Mouse (Mus musculus) C2C12 (cell line): ENCODE results near the gene Cachd1.

ENCODE experiments used
- CTCF ChIP-seq: IDR thresholded peaks from one replicate; pipeline ENCODE4 v1.5.1; 2011; ENCODE audit not compliant: control insufficient read depth, insufficient read depth, insufficient read length
- USF1 ChIP-seq: IDR thresholded peaks from one replicate; pipeline ENCODE4 v1.6.1; 2011; ENCODE audit warnings: low read depth, mild to moderate bottlenecking, control low read depth, moderate library complexity

DNA sequence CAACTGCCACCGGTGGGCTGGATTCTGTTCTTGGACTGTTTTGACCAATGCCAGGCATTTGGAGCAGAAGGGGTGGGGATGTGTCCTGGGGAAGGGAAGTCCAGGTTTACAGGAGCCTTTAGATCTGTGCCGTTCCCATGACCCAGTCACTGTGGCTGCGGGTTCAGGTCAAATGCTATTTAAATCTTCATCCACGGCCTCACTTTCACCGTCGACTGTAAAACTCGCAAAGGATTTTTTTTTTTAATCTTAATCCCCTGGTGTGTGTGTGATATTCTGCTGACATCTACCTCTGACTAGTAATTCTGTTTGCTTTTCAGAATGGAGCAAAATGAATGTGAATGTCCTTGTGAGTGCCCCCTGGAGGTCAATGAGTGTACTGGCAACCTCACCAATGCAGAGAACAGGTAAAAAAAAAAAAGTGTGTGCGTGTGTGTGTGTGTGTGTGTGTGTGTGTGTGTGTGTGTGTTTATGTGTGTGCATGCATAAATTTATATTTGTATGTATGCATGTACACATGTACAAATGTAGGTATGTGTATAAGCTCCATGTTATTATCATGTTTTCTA is 211.8 kb downstream of the Cachd1 start:
- TF ChIP-seq CTCF (no peak), USF1 (no peak)
